Mouse (Mus musculus) limb, embryonic 13.5 days (tissue): ENCODE measurements around the gene Sap18b. TPM values are rescaled to one million over a fixed set of nuclear protein-coding genes. Genes with fewer than 3 reads are reported as not detected.

Experiments used
- ATAC-seq: fragments of 200-750 bp; cut with Nextera tagmentation; 2 replicates; pipeline ENCODE4 v1.8.0; 2017; ENCODE audit warnings: low read depth, moderate number of reproducible peaks, moderate TSS enrichment; ENCODE audit not compliant: low FRiP score
- H3K27ac ChIP-seq: fragments of 300-500 bp; sonication (generic); 2 replicates; pipeline ENCODE4 v1.5.1; 2015; ENCODE audit warnings: inconsistent platforms, mild to moderate bottlenecking, moderate library complexity
- H3K27me3 ChIP-seq: fragments of 300-500 bp; sonication (generic); 2 replicates; pipeline ENCODE4 v1.6.1; 2015; ENCODE audit warnings: mild to moderate bottlenecking, inconsistent platforms
- H3K36me3 ChIP-seq: fragments of 300-500 bp; sonication (generic); 2 replicates; pipeline ENCODE4 v1.6.1; 2015; ENCODE audit warnings: inconsistent platforms, mild to moderate bottlenecking, moderate library complexity
- H3K4me1 ChIP-seq: fragments of 300-500 bp; sonication (generic); 2 replicates; pipeline ENCODE4 v1.6.1; 2015; ENCODE audit warnings: inconsistent platforms
- H3K4me2 ChIP-seq: fragments of 300-500 bp; sonication (generic); replicated peaks from 2 replicates; pipeline ENCODE4 v1.6.1; 2015; ENCODE audit warnings: inconsistent platforms, mild to moderate bottlenecking, moderate library complexity
- H3K4me3 ChIP-seq: fragments of 300-500 bp; sonication (generic); 2 replicates; pipeline ENCODE4 v1.5.1; 2015; ENCODE audit warnings: moderate library complexity, mild to moderate bottlenecking, inconsistent platforms
- H3K9ac ChIP-seq: fragments of 300-500 bp; sonication (generic); 2 replicates; pipeline ENCODE4 v1.6.1; 2015; ENCODE audit warnings: mild to moderate bottlenecking, inconsistent platforms
- H3K9me3 ChIP-seq: fragments of 300-500 bp; sonication (generic); 2 replicates; pipeline ENCODE4 v1.6.1; 2016; ENCODE audit warnings: inconsistent platforms
- WGBS: fragments of 180-500 bp; shearing (Covaris S2); methylation state at CpG from one replicate; pipeline ENCODE4 v1.1.7; 2015; 5-methylcytosine and 5-hydroxymethylcytosine counted together
- polyA plus RNA-seq: library from polyadenylated mRNA; unstranded; fragments of >200 nt; fragmentation: Nextera tagmentation; extraction: Ambion mirVana; gene quantifications from 2 replicates; pipeline ENCODE4 v1.2.1, GENCODE M21; 2015

The Sap18b gene
- polyA plus RNA-seq, 1 experiment from 2014 or later, result 346 TPM

DNA sequence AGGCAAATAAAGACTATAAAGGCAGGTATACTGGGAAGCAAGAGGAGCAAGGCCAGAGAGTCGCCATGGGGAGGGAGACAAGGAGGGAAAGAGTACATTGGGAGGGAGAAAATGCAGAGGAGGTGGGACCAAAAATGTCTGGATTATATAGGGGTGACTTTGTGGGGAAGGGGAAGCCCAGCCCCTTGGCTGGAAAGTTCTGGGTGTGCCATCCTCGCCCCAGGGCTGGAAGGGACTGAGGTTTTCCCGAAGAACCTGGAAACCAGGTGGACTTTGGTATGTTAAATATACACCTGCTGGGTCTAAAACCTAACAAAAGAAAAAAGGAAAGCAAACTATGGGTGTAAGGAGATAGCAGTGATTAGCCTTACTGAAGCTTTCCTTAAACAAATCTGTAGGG lies 5.0 kb downstream of the Sap18b start:
- 81% methylated on average over 3 of the region's 3 CpGs for WGBS
- Histone ChIP-seq H3K36me3 (0 out of 2 replicates have a peak, but pooled peaks cover under 1% of the 10 kb centered on the region), H3K4me3 (no peak overlapping the region), H3K4me1 (peaks cover 12% of the 10 kb centered on the region; the same call in 1 of the 2 replicates), H3K9ac (no peak overlapping the region), H3K27ac (no peak overlapping the region), H3K4me2 (no peak overlapping the region), H3K27me3 (no peaks in the 10 kb centered on the region), H3K9me3 (no peaks in the 10 kb centered on the region)
- ATAC-seq, result no peak

DNA sequence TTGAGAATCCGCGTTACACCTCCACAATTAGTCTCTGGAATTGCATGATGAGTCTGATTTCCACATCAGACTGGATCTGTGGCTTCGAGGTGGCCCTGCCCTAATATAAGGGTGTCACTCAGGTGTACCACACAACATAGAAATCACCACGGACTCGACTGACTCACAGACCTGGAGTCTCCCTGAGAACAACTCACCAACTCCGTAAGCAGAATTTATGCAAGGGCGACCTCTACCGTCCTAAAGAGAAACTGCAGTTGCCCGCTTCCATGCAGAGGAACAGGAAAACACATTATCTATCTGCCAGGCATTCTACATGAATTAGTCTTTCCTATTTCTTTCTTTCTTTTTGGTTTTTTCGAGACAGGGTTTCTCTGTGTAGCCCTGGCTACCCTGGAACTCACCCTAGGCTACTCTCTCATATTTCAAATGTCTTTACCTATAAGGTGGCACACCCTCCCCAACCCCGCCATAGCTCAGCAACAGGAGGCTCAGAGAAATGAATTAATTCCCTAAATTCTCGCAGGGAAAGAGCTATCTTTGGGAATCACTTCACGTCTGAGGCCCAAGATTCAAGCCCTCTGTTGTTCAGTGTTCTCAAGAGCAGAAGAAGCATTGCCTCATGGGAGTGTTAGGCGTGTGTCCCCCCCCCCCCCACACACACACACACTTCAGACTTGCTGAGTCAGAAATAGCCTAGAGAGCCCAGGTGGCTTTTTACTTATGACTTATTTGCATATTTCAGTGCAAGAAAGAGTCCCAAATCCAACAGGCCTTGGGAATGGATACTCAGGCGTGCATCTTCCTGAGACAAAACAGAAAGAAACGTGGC lies 7.7 kb downstream of the Sap18b start:
- 13% methylated on average over 16 of the region's 16 CpGs for WGBS
- H3K27me3 ChIP-seq, result no peaks in the 10 kb centered on the region
- H3K4me1 ChIP-seq, result peaks cover 12% of the 10 kb centered on the region; the same call in 1 of the 2 replicates
- H3K36me3 ChIP-seq, result peaks cover 18% of the 10 kb centered on the region; the same call in 1 of the 2 replicates
- H3K9me3 ChIP-seq, result no peaks in the 10 kb centered on the region
- peak; percentile 48; the same call in 1 of the 2 replicates for ATAC-seq
- H3K4me3 ChIP-seq, result peak overlapping the region; percentile 46
- H3K9ac ChIP-seq, result peak overlapping the region; percentile 61
- peak overlapping the region; percentile 69 for H3K4me2 ChIP-seq
- H3K27ac ChIP-seq, result peak overlapping the region; percentile 58; the same call in 1 of the 2 replicates

DNA sequence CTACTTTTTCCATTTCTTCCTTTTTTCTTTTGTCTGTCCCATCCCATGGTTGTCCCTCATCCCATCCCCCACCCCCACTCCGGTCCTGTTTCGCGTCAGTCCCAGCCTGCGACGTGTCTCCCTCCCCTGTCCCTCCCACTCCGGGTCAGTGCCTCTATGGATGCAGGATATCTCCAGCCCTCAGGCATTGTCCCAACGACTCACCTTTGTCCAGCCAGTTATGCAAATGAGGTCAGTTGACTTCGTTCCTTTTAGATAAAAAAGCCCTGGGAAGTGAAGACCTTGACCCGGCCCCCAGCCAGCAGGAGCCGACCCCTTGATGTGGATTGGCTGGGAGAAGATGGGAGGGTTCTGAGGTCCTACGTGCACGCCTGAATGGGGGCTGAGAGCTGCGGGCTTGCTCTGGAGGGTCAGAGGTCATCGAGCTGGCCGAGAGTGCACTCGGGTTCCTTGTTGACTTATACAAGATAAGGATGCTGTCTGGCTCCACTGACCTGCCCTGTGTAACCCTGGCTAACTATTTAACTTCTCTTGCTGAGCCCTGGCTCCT lies 8.4 kb downstream of the Sap18b start:
- Histone ChIP-seq H3K27ac (0 out of 2 replicates have a peak overlapping the region, but pooled peaks have one; percentile 58), H3K9ac (peak overlapping the region; percentile 61), H3K27me3 (no peaks in the 10 kb centered on the region), H3K9me3 (no peaks in the 10 kb centered on the region), H3K4me2 (peak overlapping the region; percentile 69), H3K36me3 (peaks cover 18% of the 10 kb centered on the region; the same call in 1 of the 2 replicates), H3K4me3 (peak overlapping the region; percentile 46), H3K4me1 (peaks cover 12% of the 10 kb centered on the region; the same call in 1 of the 2 replicates)
- under 1% methylated on average over 16 of the region's 16 CpGs for WGBS
- ATAC-seq, result peak; percentile 83

DNA sequence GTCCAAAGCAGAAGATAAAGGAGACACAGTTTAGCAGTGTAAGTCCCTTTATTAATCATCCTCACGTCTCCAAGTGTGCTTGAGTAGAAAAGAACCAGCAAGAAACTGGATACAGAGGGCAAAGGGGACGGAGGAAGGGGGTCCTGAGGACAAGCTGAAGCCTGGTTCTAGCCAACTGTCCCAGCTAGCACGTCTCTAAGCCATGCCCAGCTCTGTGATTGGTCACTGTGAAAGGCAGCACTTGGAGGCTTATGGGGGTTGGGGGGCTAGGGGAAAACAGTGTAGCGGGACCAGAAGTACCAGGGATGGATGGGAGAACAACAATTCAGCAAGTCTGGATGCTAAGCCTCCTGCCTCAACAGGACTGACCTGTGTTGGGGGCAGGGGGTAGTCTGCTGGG lies 10.7 kb downstream of the Sap18b start:
- H3K4me1 ChIP-seq, result peaks cover 12% of the 10 kb centered on the region; the same call in 1 of the 2 replicates
- no peak overlapping the region for H3K4me3 ChIP-seq
- no peaks in the 10 kb centered on the region for H3K9me3 ChIP-seq
- ATAC-seq, result no peak
- H3K4me2 ChIP-seq, result no peak overlapping the region
- 69% methylated on average over 4 of the region's 4 CpGs for WGBS
- H3K9ac ChIP-seq, result no peak overlapping the region
- no peaks in the 10 kb centered on the region for H3K27me3 ChIP-seq
- peaks cover 37% of the 10 kb centered on the region for H3K36me3 ChIP-seq
- H3K27ac ChIP-seq, result no peak overlapping the region

DNA sequence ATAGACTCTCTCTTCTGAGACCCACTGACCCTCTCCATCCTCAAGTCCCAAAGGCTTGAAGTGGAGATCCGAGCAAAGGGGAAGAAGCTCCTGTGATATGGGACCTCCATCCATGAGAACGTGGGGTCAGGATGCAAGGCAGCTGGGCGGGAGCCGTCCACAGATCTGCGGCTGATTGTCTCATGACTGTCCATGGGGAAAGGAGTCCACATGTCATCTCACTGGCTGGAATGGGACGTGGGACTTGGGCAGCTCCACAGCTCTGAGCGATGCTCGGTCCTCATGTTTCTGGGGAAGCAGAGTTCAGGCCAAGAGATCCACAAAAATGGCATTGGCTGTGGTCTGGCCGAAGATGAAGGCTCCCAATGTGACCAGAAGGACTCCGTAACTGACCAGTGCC lies 12.1 kb downstream of the Sap18b start:
- Histone ChIP-seq H3K27me3 (no peaks in the 10 kb centered on the region), H3K4me3 (no peak overlapping the region), H3K4me1 (peaks cover 12% of the 10 kb centered on the region; the same call in 1 of the 2 replicates), H3K9me3 (no peaks in the 10 kb centered on the region), H3K4me2 (no peak overlapping the region), H3K9ac (no peak overlapping the region), H3K27ac (no peak overlapping the region), H3K36me3 (peaks cover 51% of the 10 kb centered on the region)
- ATAC-seq, result no peak
- WGBS, result 88% methylated on average over 10 of the region's 10 CpGs

- peaks cover 69% of the 10 kb centered on the region for H3K36me3 ChIP-seq
- no peak overlapping the region for H3K4me2 ChIP-seq
- H3K4me3 ChIP-seq, result no peak overlapping the region
- H3K4me1 ChIP-seq, result no peaks in the 10 kb centered on the region
- H3K27ac ChIP-seq, result no peak overlapping the region
- no peaks in the 10 kb centered on the region for H3K9me3 ChIP-seq
- no peaks in the 10 kb centered on the region for H3K27me3 ChIP-seq
- ATAC-seq, result no peak
- whole genome bisulfite sequencing, result 97% methylated on average over 4 of the region's 4 CpGs
- H3K9ac ChIP-seq, result no peak overlapping the region
These were observed 14.1 kb downstream of the Sap18b start for GRCm38 (mm10) chr8:95839289-95839688.

- H3K36me3 ChIP-seq, result peaks cover 77% of the 10 kb centered on the region
- H3K9ac ChIP-seq, result no peak overlapping the region
- H3K4me1 ChIP-seq, result no peaks in the 10 kb centered on the region
- ATAC-seq, result no peak
- 90% methylated on average over 15 of the region's 15 CpGs for WGBS
- no peak overlapping the region for H3K27ac ChIP-seq
- H3K4me2 ChIP-seq, result no peak overlapping the region
- H3K27me3 ChIP-seq, result no peaks in the 10 kb centered on the region
- H3K4me3 ChIP-seq, result no peak overlapping the region
- no peaks in the 10 kb centered on the region for H3K9me3 ChIP-seq
These were observed 16.3 kb downstream of the Sap18b start for GRCm38 (mm10) chr8:95841436-95841835.

GRCm38 (mm10) chr8:95843968-95844367 lies 18.8 kb downstream of the Sap18b start:
- no peak overlapping the region for H3K4me2 ChIP-seq
- ATAC-seq, result no peak
- H3K4me1 ChIP-seq, result no peaks in the 10 kb centered on the region
- H3K9ac ChIP-seq, result no peak overlapping the region
- no peaks in the 10 kb centered on the region for H3K27me3 ChIP-seq
- H3K4me3 ChIP-seq, result no peak overlapping the region
- H3K27ac ChIP-seq, result no peak overlapping the region
- 92% methylated on average over 6 of the region's 6 CpGs for WGBS
- H3K9me3 ChIP-seq, result no peaks in the 10 kb centered on the region
- peaks cover 71% of the 10 kb centered on the region for H3K36me3 ChIP-seq

- Histone ChIP-seq H3K36me3 (peaks cover 63% of the 10 kb centered on the region), H3K4me2 (no peak overlapping the region), H3K27ac (no peak overlapping the region), H3K27me3 (no peaks in the 10 kb centered on the region), H3K9me3 (no peaks in the 10 kb centered on the region), H3K4me1 (no peaks in the 10 kb centered on the region), H3K9ac (no peak overlapping the region), H3K4me3 (no peak overlapping the region)
- WGBS, result 87% methylated on average over 7 of the region's 7 CpGs
- no peak for ATAC-seq
These were observed 19.9 kb downstream of the Sap18b start for GRCm38 (mm10) chr8:95845026-95845425.

GRCm38 (mm10) chr8:95848061-95848551 lies 23.0 kb downstream of the Sap18b start:
- Histone ChIP-seq H3K27me3 (no peaks in the 10 kb centered on the region), H3K9me3 (no peaks in the 10 kb centered on the region), H3K4me3 (no peak overlapping the region), H3K4me2 (0 out of 2 replicates have a peak overlapping the region, but pooled peaks have one; percentile 11), H3K4me1 (peaks cover 10% of the 10 kb centered on the region), H3K9ac (no peak overlapping the region), H3K36me3 (peaks cover 34% of the 10 kb centered on the region), H3K27ac (no peak overlapping the region)
- ATAC-seq, result no peak
- 81% methylated on average over 24 of the region's 24 CpGs for WGBS

GRCm38 (mm10) chr8:95848734-95849464 lies 23.8 kb downstream of the Sap18b start:
- ATAC-seq, result no peak

DNA sequence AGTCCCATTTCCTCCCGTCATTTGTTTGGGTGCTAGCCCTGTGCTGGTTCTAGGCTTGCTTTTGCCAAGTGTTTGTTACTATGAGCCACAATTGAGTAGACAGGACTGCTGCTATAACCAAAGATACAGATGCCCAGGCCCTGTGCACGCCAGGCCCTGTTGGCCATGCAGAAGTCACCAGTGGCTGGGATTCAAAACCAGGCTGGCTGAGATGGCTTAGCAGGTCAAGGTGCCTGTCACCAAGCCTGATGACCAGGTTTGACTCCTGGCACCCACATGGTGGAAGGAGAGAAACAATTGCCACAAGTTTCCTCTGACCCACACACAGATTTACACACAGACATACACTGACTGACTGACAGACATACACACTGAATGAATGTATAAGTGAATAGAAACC lies 25.2 kb downstream of the Sap18b start:
- no peak overlapping the region for H3K9ac ChIP-seq
- no peak overlapping the region for H3K4me2 ChIP-seq
- H3K27me3 ChIP-seq, result no peaks in the 10 kb centered on the region
- H3K4me1 ChIP-seq, result peaks cover 10% of the 10 kb centered on the region
- peaks cover 16% of the 10 kb centered on the region for H3K36me3 ChIP-seq
- ATAC-seq, result no peak
- no peak overlapping the region for H3K27ac ChIP-seq
- no peaks in the 10 kb centered on the region for H3K9me3 ChIP-seq
- WGBS, result 92% methylated on average over 2 of the region's 2 CpGs
- H3K4me3 ChIP-seq, result no peak overlapping the region

More at GRCm38 (mm10) chr8:95848734-95849464, 23.8 kb downstream of the Sap18b start:
- Histone ChIP-seq H3K27ac (no peak overlapping the region), H3K9me3 (no peaks in the 10 kb centered on the region), H3K36me3 (peaks cover 27% of the 10 kb centered on the region), H3K4me3 (no peak overlapping the region), H3K4me2 (no peak overlapping the region), H3K27me3 (no peaks in the 10 kb centered on the region), H3K4me1 (peaks cover 10% of the 10 kb centered on the region), H3K9ac (no peak overlapping the region)
- 89% methylated on average over 19 of the region's 19 CpGs for WGBS
